Mouse (Mus musculus) midbrain, embryonic 15.5 days (tissue): ENCODE data around the gene Cyp39a1. TPM values are rescaled to one million over a fixed set of nuclear protein-coding genes. Genes with fewer than 3 reads are reported as not detected.

Source experiments
- ATAC-seq: fragments of 200-750 bp; cut with Nextera tagmentation; replicated peaks from 2 replicates; pipeline ENCODE4 v1.8.0; 2017; ENCODE audit warnings: moderate TSS enrichment
- H3K27ac ChIP-seq: fragments of 300-500 bp; sonication (generic); 2 replicates; pipeline ENCODE4 v1.5.1; 2015; ENCODE audit warnings: mild to moderate bottlenecking, inconsistent platforms
- H3K27me3 ChIP-seq: fragments of 300-500 bp; sonication (generic); replicated peaks from 2 replicates; pipeline ENCODE4 v1.6.1; 2015; ENCODE audit warnings: inconsistent platforms
- H3K36me3 ChIP-seq: fragments of 300-500 bp; sonication (generic); replicated peaks from 2 replicates; pipeline ENCODE4 v1.6.1; 2015; ENCODE audit warnings: inconsistent platforms
- H3K4me1 ChIP-seq: fragments of 300-500 bp; sonication (generic); 2 replicates; pipeline ENCODE4 v1.6.1; 2015; ENCODE audit warnings: inconsistent platforms
- H3K4me2 ChIP-seq: fragments of 300-500 bp; sonication (generic); 2 replicates; pipeline ENCODE4 v1.6.1; 2015; ENCODE audit warnings: inconsistent platforms, mild to moderate bottlenecking, moderate library complexity
- H3K4me3 ChIP-seq: fragments of 300-500 bp; sonication (generic); 2 replicates; pipeline ENCODE4 v1.5.1; 2015; ENCODE audit warnings: mild to moderate bottlenecking, inconsistent platforms
- H3K9ac ChIP-seq: fragments of 300-500 bp; sonication (generic); 2 replicates; pipeline ENCODE4 v1.6.1; 2015; ENCODE audit warnings: mild to moderate bottlenecking, inconsistent platforms
- H3K9me3 ChIP-seq: fragments of 300-500 bp; sonication (generic); 2 replicates; pipeline ENCODE4 v1.6.1; 2016; ENCODE audit warnings: inconsistent platforms
- WGBS: fragments of 180-500 bp; shearing (Covaris S2); methylation state at CpG from one replicate; pipeline ENCODE4 v1.1.7; 2015; ENCODE audit warnings: mixed read lengths; 5-methylcytosine and 5-hydroxymethylcytosine counted together
- polyA plus RNA-seq: library from polyadenylated mRNA; unstranded; fragments of >200 nt; fragmentation: Nextera tagmentation; extraction: Ambion mirVana; gene quantifications from 2 replicates; pipeline ENCODE4 v1.2.1, GENCODE M21; 2015

Cyp39a1 gene
- polyA plus RNA-seq, result 8.6 and 8.7 TPM in 2 replicates

DNA sequence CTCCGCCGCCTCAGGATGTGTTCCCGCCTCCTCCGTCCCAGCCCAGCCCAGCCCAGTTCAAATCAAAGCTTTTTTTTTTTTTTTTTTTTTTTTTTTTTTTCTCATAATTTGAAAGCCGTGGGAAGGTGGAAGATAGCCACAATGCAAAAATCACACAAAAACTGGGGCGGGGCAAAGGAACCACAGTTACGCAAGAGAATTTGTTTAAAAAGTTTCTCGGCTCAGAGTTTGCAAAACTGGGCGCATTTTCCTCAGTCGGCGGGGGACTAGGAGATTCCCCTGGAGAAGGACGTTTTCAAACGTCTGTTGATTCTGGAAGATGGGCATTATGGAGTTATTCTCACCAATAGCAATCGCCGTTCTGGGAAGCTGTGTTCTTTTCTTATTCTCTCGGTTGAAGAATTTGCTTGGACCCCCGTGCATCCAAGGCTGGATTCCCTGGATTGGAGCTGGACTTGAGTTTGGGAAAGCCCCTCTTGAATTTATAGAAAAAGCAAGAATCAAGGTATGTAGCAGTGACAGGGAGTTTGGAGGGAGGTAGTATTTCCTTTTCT is at the start of gene Cyp39a1:
Cyp39a1 (plus strand) TSS at position 136 of the 554 bp plus-strand sequence.
- Histone ChIP-seq H3K4me1 (peaks cover 22% of the 10 kb centered on the region), H3K27ac (peak within 1 kb of the TSS; percentile 80), H3K9ac (peak within 1 kb of the TSS; percentile 94), H3K36me3 (0 out of 2 replicates have a peak, but pooled peaks cover 6% of the 10 kb centered on the region), H3K4me3 (peak within 1 kb of the TSS; percentile 82), H3K4me2 (peak within 1 kb of the TSS; percentile 71), H3K9me3 (no peaks in the 10 kb centered on the region), H3K27me3 (no peaks in the 10 kb centered on the region)
- no peak; the same call in none of the 2 replicates for ATAC-seq
- under 1% methylated on average over 17 of the region's 17 CpGs for WGBS

DNA sequence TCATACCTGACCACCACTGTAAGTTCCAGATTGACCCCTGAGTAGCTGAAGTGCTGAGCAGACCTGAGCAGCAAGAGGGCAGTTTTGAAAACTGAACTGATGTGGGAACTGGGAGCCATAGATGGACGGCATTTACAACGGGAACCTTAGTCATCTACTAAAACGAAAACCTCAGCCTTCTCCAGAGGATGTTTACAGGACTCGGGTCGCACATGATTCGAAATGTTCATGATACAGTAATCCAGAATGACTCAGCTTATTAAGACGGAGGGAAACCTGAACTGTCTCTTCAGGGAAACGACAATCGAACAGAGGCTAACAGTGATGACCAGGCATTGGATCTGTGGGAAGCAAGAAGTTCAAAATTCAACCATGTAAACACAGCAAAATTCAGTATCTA is 48.1 kb upstream of the Cyp39a1 start:
- Histone ChIP-seq H3K4me1 (no peaks in the 10 kb centered on the region), H3K4me2 (no peak overlapping the region), H3K9ac (no peak overlapping the region), H3K36me3 (no peaks in the 10 kb centered on the region), H3K27me3 (no peaks in the 10 kb centered on the region), H3K9me3 (no peaks in the 10 kb centered on the region), H3K4me3 (no peak overlapping the region), H3K27ac (no peak overlapping the region)
- 94% methylated on average over 9 of the region's 9 CpGs for WGBS
- ATAC-seq, result no peak

DNA sequence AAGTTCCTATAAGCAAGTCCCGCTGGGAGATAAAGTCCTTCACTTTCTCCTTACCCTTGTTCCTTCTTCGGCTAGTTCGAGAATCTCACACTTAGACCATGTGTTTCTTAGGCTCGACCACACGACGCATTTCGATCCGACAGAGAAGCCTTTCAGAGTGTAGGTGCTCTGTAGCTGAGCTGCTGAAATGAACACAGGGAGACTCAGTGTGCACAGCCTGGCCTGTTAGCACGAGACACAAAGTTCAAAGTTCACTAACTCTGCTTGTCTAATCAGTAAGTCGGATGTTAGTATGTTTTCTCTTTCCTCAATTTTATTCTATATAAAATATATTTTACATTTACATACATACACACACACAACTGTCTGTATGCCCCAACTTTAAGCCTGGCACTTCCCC is 45.1 kb upstream of the Cyp39a1 start:
- 91% methylated on average over 10 of the region's 10 CpGs for WGBS
- no peak for ATAC-seq
- H3K4me1 ChIP-seq, result no peaks in the 10 kb centered on the region
- no peaks in the 10 kb centered on the region for H3K27me3 ChIP-seq
- H3K4me2 ChIP-seq, result no peak overlapping the region
- H3K4me3 ChIP-seq, result no peak overlapping the region
- H3K36me3 ChIP-seq, result no peaks in the 10 kb centered on the region
- H3K9me3 ChIP-seq, result no peaks in the 10 kb centered on the region
- no peak overlapping the region for H3K27ac ChIP-seq
- no peak overlapping the region for H3K9ac ChIP-seq

DNA sequence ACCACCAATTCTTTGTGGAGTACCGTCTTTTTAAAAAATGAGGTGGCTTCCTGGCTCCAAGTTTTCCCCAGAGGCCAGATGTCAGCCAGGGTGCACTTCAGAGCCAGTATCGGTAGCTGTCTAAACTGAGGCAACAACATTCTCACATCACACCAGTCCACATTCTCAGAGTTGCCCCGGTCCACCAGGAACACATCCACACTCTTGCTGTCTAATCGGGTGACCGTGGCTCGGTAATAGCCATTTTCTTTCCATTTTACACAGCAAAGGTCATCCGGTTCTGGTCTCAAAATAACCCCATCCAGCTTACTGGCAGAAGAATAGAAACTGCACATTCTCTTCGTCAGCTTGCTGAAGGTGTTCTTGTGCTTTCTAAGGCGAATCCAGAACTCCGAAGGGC is 39.0 kb upstream of the Cyp39a1 start:
- H3K9ac ChIP-seq, result no peak overlapping the region
- H3K27ac ChIP-seq, result no peak overlapping the region
- peaks cover 15% of the 10 kb centered on the region for H3K4me1 ChIP-seq
- H3K27me3 ChIP-seq, result peaks cover 29% of the 10 kb centered on the region
- ATAC-seq, result no peak
- H3K9me3 ChIP-seq, result no peaks in the 10 kb centered on the region
- WGBS, result 92% methylated on average over 10 of the region's 10 CpGs
- no peaks in the 10 kb centered on the region for H3K36me3 ChIP-seq
- no peak overlapping the region for H3K4me3 ChIP-seq
- no peak overlapping the region for H3K4me2 ChIP-seq

DNA sequence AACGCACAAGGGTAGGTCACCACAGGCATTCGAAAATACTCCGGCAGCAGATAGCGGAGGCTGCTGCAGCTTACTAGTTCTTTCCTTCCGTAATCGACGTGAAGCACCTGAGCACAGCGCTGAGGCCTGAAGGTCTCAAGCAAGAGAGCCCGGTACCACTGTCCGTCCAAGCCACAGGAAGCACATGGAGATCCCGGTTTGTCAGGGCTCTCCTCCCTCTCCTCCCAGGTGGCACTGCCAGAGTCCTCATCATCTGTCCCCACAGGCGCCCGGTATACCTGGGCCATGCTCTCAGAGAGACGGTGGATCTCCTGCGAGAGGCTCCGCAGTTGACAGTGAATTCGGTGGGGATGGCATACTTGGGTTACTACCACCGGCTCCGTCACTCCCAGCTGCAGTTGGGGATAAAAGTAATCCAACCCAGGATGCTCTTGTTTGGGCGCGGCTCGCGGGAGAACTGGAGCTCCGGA is 38.2 kb upstream of the Cyp39a1 start:
- Histone ChIP-seq H3K36me3 (no peaks in the 10 kb centered on the region), H3K4me3 (peak overlapping the region; percentile 44), H3K9ac (peak overlapping the region; percentile 43), H3K27ac (no peak overlapping the region), H3K9me3 (no peaks in the 10 kb centered on the region), H3K27me3 (peaks cover 29% of the 10 kb centered on the region), H3K4me1 (peaks cover 15% of the 10 kb centered on the region), H3K4me2 (peak overlapping the region; percentile 77)
- peak; percentile 59 for ATAC-seq
- WGBS, result 17% methylated on average over 24 of the region's 24 CpGs

DNA sequence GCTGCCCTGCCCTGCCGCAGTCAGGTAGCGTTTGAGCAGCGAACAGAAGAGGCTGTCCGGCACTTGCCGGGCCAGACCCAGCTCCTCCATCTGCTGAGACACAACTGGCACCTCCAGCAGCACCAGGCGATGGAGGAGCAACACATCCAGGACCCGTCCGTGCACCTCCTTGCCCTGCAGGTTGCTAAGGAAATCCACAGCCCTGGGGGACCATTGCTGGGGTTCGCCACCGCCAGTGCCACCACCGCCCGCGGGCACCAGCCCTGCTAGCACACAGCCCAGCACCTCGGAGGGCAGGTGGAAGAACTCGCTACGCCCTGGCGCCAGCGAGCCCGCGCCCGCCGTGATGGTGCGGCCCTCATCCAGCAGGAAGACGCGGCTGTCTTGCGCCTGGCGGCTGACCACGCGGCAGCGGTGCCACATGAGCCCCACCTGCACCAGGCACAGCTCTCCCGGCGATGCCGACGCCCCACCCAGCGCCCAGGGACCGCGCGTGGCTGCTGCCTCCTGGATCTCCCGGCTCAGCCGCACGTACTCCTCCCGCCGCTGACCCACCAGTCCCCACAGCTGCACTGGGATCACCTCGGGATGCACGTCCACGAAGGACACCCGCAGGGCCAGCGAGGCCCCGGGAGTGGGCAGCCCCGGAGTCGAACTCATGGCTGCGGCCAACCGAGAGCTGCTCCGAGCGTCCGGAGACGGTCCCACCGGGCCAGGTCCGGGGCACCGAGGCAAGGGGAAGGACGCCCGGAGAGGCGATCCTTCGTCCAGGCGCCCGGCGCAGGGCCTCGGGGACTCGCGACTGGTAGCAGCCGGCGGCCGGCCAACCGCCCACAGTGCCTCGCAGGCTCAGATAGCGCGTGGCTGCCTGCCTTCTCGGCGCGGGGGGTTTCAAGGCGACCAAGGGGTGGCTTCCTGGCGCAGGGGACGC is 37.5 kb upstream of the Cyp39a1 start, which contains the start of gene Tdrd6:
Tdrd6 (minus strand) TSS at position 804 of the 931 bp plus-strand sequence.
- ATAC-seq, result peak; percentile 84
- peaks cover 29% of the 10 kb centered on the region for H3K27me3 ChIP-seq
- 3% methylated on average over 83 of the region's 83 CpGs for WGBS
- H3K27ac ChIP-seq, result no peak within 1 kb of the TSS
- no peaks in the 10 kb centered on the region for H3K9me3 ChIP-seq
- peak within 1 kb of the TSS; percentile 44 for H3K4me3 ChIP-seq
- H3K4me2 ChIP-seq, result peak within 1 kb of the TSS; percentile 77
- H3K4me1 ChIP-seq, result peaks cover 15% of the 10 kb centered on the region
- peak within 1 kb of the TSS; percentile 43 for H3K9ac ChIP-seq
- no peaks in the 10 kb centered on the region for H3K36me3 ChIP-seq

DNA sequence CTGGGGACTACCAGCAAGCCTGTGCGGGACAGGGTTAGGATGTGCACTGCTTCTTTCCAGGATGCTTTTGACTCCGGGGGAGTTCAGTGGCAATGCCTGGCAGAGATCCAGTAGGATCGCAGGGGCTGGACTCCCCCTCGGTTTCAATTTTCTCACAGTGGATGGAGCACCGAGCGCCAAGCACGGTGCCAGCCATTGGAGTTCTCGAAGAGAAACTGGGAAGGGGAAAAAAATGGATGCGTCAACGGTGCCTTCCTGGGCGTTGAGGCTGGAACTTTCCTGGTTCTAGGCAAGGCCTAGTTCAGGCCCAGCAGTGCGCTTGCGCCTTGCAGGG is 36.8 kb upstream of the Cyp39a1 start:
- ATAC-seq, result peak; percentile 2; the same call in 1 of the 2 replicates
- no peak overlapping the region for H3K9ac ChIP-seq
- 47% methylated on average over 13 of the region's 13 CpGs for WGBS

DNA sequence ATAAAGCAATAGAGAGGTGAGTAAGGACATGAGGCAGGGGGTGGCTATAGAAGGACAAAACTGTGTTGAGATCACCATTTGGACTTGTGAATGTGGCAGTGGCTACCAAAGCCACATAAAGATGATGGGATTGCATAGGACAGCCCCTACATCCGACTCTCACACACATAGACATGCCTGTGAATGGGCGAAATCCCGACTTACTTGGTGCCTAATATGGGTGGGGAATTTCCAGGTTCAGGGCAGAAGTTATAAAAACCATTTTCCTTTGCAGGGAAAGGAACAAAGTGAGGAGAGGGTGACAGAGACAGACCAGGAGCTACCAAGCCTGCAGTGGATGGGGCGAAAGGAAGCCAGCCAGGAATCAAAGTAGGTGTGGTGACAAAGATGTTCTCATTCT is 30.1 kb upstream of the Cyp39a1 start:
- 0 out of 2 replicates have a peak, but pooled peaks cover 8% of the 10 kb centered on the region for H3K36me3 ChIP-seq
- H3K4me3 ChIP-seq, result no peak overlapping the region
- no peaks in the 10 kb centered on the region for H3K27me3 ChIP-seq
- 99% methylated on average over 4 of the region's 4 CpGs for WGBS
- no peak overlapping the region for H3K4me2 ChIP-seq
- H3K4me1 ChIP-seq, result no peaks in the 10 kb centered on the region
- H3K27ac ChIP-seq, result no peak overlapping the region
- no peaks in the 10 kb centered on the region for H3K9me3 ChIP-seq
- no peak for ATAC-seq
- no peak overlapping the region for H3K9ac ChIP-seq

More for the DNA sequence above, 36.8 kb upstream of the Cyp39a1 start:
- Histone ChIP-seq H3K27me3 (peaks cover 29% of the 10 kb centered on the region), H3K9me3 (no peaks in the 10 kb centered on the region), H3K4me2 (peak overlapping the region; percentile 77), H3K36me3 (no peaks in the 10 kb centered on the region), H3K4me1 (peaks cover 15% of the 10 kb centered on the region), H3K4me3 (peak overlapping the region; percentile 44), H3K27ac (no peak overlapping the region)

DNA sequence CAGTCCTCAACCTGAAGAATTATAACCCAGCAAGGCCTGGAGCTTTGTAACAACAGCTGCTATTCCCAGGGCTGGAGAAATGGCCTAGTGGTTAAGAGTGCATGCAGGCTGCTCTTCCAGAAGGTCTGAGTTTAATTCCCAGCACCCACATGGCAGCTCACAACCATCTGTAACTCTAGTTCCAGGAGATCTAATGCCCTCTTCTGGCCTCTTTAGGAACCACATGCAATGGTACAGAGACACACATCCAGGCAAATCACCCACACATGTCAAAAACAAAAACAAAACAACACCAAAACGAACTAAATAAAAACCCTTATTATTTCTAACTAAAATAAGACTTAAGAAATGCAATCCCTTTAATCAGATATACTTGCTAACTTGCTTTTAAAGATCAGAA is 26.4 kb upstream of the Cyp39a1 start:
- Histone ChIP-seq H3K9ac (no peak overlapping the region), H3K27me3 (no peaks in the 10 kb centered on the region), H3K4me1 (no peaks in the 10 kb centered on the region), H3K4me3 (no peak overlapping the region), H3K36me3 (peaks cover 29% of the 10 kb centered on the region), H3K4me2 (no peak overlapping the region), H3K9me3 (no peaks in the 10 kb centered on the region), H3K27ac (no peak overlapping the region)
- ATAC-seq, result no peak
- WGBS, result 92% methylated on average over 1 of the region's 1 CpGs

DNA sequence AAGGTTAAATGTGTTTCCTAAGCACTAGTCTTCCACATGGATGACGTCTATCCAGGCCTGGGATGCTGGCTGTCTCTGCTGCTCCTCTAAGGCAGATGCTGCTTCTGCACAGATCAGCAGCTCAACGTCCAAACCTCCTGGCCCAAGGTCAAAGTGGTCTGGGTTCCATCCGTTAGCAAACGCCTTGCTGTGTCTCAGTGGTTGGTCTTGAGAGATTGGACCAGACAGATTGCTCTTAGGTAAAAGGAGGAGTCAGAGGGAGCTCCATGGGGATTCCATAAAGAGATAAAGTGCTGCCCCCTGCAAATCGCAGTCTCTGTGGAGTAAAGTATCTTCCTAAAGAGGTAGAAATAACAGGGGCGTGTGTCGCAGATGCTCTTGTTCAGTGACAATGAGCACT is 24.0 kb upstream of the Cyp39a1 start:
- Histone ChIP-seq H3K4me3 (no peak overlapping the region), H3K27me3 (no peaks in the 10 kb centered on the region), H3K9ac (no peak overlapping the region), H3K9me3 (no peaks in the 10 kb centered on the region), H3K36me3 (peaks cover 30% of the 10 kb centered on the region), H3K4me2 (no peak overlapping the region), H3K4me1 (no peaks in the 10 kb centered on the region), H3K27ac (no peak overlapping the region)
- 78% methylated on average over 7 of the region's 7 CpGs for WGBS
- no peak for ATAC-seq

DNA sequence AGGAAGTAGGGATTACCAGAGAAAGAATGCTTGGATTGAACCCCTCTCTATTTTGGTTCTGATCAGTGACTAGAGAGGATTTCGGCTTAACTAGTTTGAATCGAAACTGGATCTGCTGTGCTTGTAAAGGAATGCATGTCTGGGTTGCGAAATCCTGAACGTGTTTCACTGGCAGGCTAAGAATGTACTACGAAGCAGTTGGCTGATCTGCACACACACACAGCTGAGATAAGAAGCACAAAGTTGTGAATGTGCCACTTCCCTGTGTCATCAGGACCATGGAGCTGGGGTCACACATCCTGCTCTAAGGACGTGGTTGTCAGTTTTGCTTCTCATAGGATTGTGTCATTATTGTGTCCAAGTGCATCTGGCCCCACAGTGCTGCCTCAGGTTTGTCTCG is 22.9 kb upstream of the Cyp39a1 start:
- peaks cover 30% of the 10 kb centered on the region for H3K36me3 ChIP-seq
- WGBS, result 81% methylated on average over 7 of the region's 7 CpGs
- ATAC-seq, result no peak

DNA sequence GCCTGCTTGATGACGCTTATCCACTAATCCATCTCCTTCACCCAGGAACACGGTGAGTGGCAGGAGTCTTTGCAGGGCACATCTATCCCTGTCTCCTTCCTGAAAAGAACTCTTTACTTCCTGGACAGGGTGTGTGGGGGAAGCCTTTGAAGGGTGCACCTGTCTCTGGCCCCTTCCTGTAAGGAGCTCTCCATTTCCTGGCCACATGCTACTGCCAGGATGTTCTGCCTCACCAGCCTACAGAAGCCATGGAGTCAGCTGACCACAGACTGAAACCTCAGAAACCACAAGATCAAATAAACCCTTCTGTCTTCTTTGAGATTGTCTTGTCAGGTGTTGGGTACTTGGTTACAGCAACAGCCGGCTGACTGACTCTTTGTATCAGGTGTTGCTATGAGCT is 22.1 kb upstream of the Cyp39a1 start:
- H3K4me2 ChIP-seq, result no peak overlapping the region
- no peak overlapping the region for H3K9ac ChIP-seq
- H3K27me3 ChIP-seq, result no peaks in the 10 kb centered on the region
- no peaks in the 10 kb centered on the region for H3K9me3 ChIP-seq
- H3K4me1 ChIP-seq, result no peaks in the 10 kb centered on the region
- WGBS, result 95% methylated on average over 3 of the region's 3 CpGs
- H3K4me3 ChIP-seq, result no peak overlapping the region
- no peak for ATAC-seq
- H3K27ac ChIP-seq, result no peak overlapping the region
- H3K36me3 ChIP-seq, result peaks cover 30% of the 10 kb centered on the region

More for the DNA sequence above, 22.9 kb upstream of the Cyp39a1 start:
- no peak overlapping the region for H3K4me3 ChIP-seq
- no peaks in the 10 kb centered on the region for H3K9me3 ChIP-seq
- no peaks in the 10 kb centered on the region for H3K27me3 ChIP-seq
- H3K9ac ChIP-seq, result no peak overlapping the region
- no peak overlapping the region for H3K4me2 ChIP-seq
- H3K27ac ChIP-seq, result no peak overlapping the region
- H3K4me1 ChIP-seq, result no peaks in the 10 kb centered on the region
